In genomic region chr10:25140155-25140755, GRCm38 (mm10) we compare ENCODE assay signal across 8 mouse cellular contexts.
DNase-seq lines count a peak whose midpoint lies in the region; ATAC-seq and TF ChIP-seq lines count a peak whose summit lies in the region.

No protein-coding gene starts in this region.

- no peak overlapping the region for H3K4me3 ChIP-seq in left cerebral cortex, adult 2 months
- no peak overlapping the region for H3K4me3 ChIP-seq in embryonic facial prominence, embryonic 12.5 days
- no peak overlapping the region for H3K4me3 ChIP-seq in intestine, embryonic 15.5 days (replicated peaks)
- H3K4me3 ChIP-seq in limb, embryonic 13.5 days = no peak overlapping the region
- H3K4me3 ChIP-seq in neural tube, embryonic 15.5 days (replicated peaks) = no peak overlapping the region

- no peaks in the 10 kb centered on the region for H3K27me3 ChIP-seq in embryonic facial prominence, embryonic 12.5 days
- H3K27me3 ChIP-seq in intestine, embryonic 15.5 days (replicated peaks) = no peaks in the 10 kb centered on the region
- H3K27me3 ChIP-seq in limb, embryonic 13.5 days = no peaks in the 10 kb centered on the region
- H3K27me3 ChIP-seq in neural tube, embryonic 15.5 days (replicated peaks) = no peaks in the 10 kb centered on the region

- 15% methylated on average over 12 of the region's 14 CpGs for WGBS in embryonic facial prominence, embryonic 12.5 days
- 32% methylated on average over 13 of the region's 14 CpGs for whole genome bisulfite sequencing in intestine, embryonic 15.5 days
- 22% methylated on average over 14 of the region's 14 CpGs for WGBS in limb, embryonic 13.5 days
- 18% methylated on average over 13 of the region's 14 CpGs for WGBS in neural tube, embryonic 15.5 days

- H3K9ac ChIP-seq in embryonic facial prominence, embryonic 12.5 days = no peak overlapping the region
- H3K9ac ChIP-seq in intestine, embryonic 15.5 days = no peak overlapping the region
- no peak overlapping the region for H3K9ac ChIP-seq in limb, embryonic 13.5 days
- H3K9ac ChIP-seq in neural tube, embryonic 15.5 days (replicated peaks) = no peak overlapping the region

- H3K4me2 ChIP-seq in embryonic facial prominence, embryonic 12.5 days (replicated peaks) = no peak overlapping the region
- H3K4me2 ChIP-seq in intestine, embryonic 15.5 days (replicated peaks) = no peak overlapping the region
- H3K4me2 ChIP-seq in limb, embryonic 13.5 days (replicated peaks) = peak overlapping the region; percentile 1; the same call in 1 of the 2 replicates
- H3K4me2 ChIP-seq in neural tube, embryonic 15.5 days = no peak overlapping the region

- peak in 1 of 2 experiments; percentile 29 for DNase-seq in left cerebral cortex, adult 2 months (ENCODE audit: extremely low spot score in 1 of 2, low spot score in 2 of 2)
- no peak for DNase-seq in left cerebral cortex, adult 11 months (ENCODE audit: low spot score)
- DNase-seq in B cell, adult 2 months = no peak
- no peak for DNase-seq in c-Kit-positive CD71-positive TER-119-positive erythroid progenitor cells, embryonic 14.5 days (ENCODE audit: low spot score)

- peak overlapping the region; percentile 30; the same call in 1 of the 2 replicates for H3K27ac ChIP-seq in left cerebral cortex, adult 2 months
- no peak overlapping the region for H3K27ac ChIP-seq in embryonic facial prominence, embryonic 12.5 days
- no peak overlapping the region for H3K27ac ChIP-seq in intestine, embryonic 15.5 days
- no peak overlapping the region for H3K27ac ChIP-seq in limb, embryonic 13.5 days
- H3K27ac ChIP-seq in neural tube, embryonic 15.5 days (replicated peaks) = no peak overlapping the region

- H3K36me3 ChIP-seq in embryonic facial prominence, embryonic 12.5 days = no peaks in the 10 kb centered on the region
- no peaks in the 10 kb centered on the region for H3K36me3 ChIP-seq in intestine, embryonic 15.5 days
- H3K36me3 ChIP-seq in limb, embryonic 13.5 days = no peaks in the 10 kb centered on the region
- H3K36me3 ChIP-seq in neural tube, embryonic 15.5 days = no peaks in the 10 kb centered on the region

- peaks cover 4% of the 10 kb centered on the region; the same call in 1 of the 2 replicates for H3K4me1 ChIP-seq in embryonic facial prominence, embryonic 12.5 days
- H3K4me1 ChIP-seq in intestine, embryonic 15.5 days (replicated peaks) = no peaks in the 10 kb centered on the region
- peaks cover 5% of the 10 kb centered on the region; the same call in 1 of the 2 replicates for H3K4me1 ChIP-seq in limb, embryonic 13.5 days
- no peaks in the 10 kb centered on the region for H3K4me1 ChIP-seq in neural tube, embryonic 15.5 days

- peak; percentile 47; the same call in 1 of the 2 replicates for ATAC-seq in embryonic facial prominence, embryonic 12.5 days (ENCODE audit: insufficient number of reproducible peaks, insufficient read depth, low FRiP score, low TSS enrichment)
- peak; percentile 86 for ATAC-seq in intestine, embryonic 15.5 days
- peak; percentile 90 for ATAC-seq in limb, embryonic 13.5 days (ENCODE audit: low FRiP score, low read depth)
- ATAC-seq in neural tube, embryonic 15.5 days (ENCODE audit: low FRiP score) = peak; percentile 81

- no peak for TF ChIP-seq CTCF in left cerebral cortex, adult 2 months (IDR thresholded peaks at IDR 0.05)

- peaks cover 9% of the 10 kb centered on the region; the same call in 1 of the 2 replicates for H3K9me3 ChIP-seq in embryonic facial prominence, embryonic 12.5 days
- no peaks in the 10 kb centered on the region for H3K9me3 ChIP-seq in intestine, embryonic 15.5 days
- peaks cover 7% of the 10 kb centered on the region for H3K9me3 ChIP-seq in limb, embryonic 13.5 days
- peaks cover 7% of the 10 kb centered on the region; the same call in 1 of the 2 replicates for H3K9me3 ChIP-seq in neural tube, embryonic 15.5 days (replicated peaks)

- intact Hi-C loops in left cerebral cortex, adult 2 months (cut with DNase I) = no loop called here
